Mouse (Mus musculus) spleen, postnatal 4 days (tissue): ENCODE results near the gene Gm14569.

Source experiments
- DNase-seq, 2 experiments: peaks; one replicate each; pipeline ENCODE4 v3.0.0; 2022; ENCODE audit warnings: low spot score in 2 of 2

Gm14569 gene

GRCm38 (mm10) chrX:36491730-36492129 lies at the start of gene Gm14569:
Gm14569 (minus strand) TSS chrX:36491830.
- no peak for DNase-seq

GRCm38 (mm10) chrX:36534514-36534913 lies 42.9 kb upstream of the Gm14569 start:
- DNase-seq = peak; percentile 42 to 73

GRCm38 (mm10) chrX:36533744-36534143 lies 42.1 kb upstream of the Gm14569 start:
- no peak for DNase-seq

GRCm38 (mm10) chrX:36530251-36530650 lies 38.6 kb upstream of the Gm14569 start:
- no peak for DNase-seq

GRCm38 (mm10) chrX:36523729-36524128 lies 32.1 kb upstream of the Gm14569 start:
- peak in 1 of 2 experiments; percentile 23 for DNase-seq

GRCm38 (mm10) chrX:36513726-36514125 lies 22.1 kb upstream of the Gm14569 start:
- DNase-seq = no peak

GRCm38 (mm10) chrX:36513231-36513630 lies 21.6 kb upstream of the Gm14569 start:
- no peak for DNase-seq

GRCm38 (mm10) chrX:36506863-36507262 lies 15.2 kb upstream of the Gm14569 start:
- no peak for DNase-seq

- DNase-seq = no peak
Measured at GRCm38 (mm10) chrX:36489506-36489905, 2.1 kb downstream of the Gm14569 start.

GRCm38 (mm10) chrX:36487996-36488395 lies 3.6 kb downstream of the Gm14569 start:
- DNase-seq = no peak

GRCm38 (mm10) chrX:36474873-36475272 lies 16.8 kb downstream of the Gm14569 start:
- DNase-seq = no peak

- DNase-seq = peak in 1 of 2 experiments; percentile 11
Measured at GRCm38 (mm10) chrX:36474103-36474751, 17.4 kb downstream of the Gm14569 start.

GRCm38 (mm10) chrX:36456031-36456430 lies 35.6 kb downstream of the Gm14569 start:
- DNase-seq = peak; percentile 12 to 70

GRCm38 (mm10) chrX:36437932-36438331 lies 53.7 kb downstream of the Gm14569 start:
- DNase-seq = no peak

GRCm38 (mm10) chrX:36434993-36435392 lies 56.6 kb downstream of the Gm14569 start:
- no peak for DNase-seq

GRCm38 (mm10) chrX:36419153-36419552 lies 72.5 kb downstream of the Gm14569 start:
- DNase-seq = no peak

- no peak for DNase-seq
Measured at GRCm38 (mm10) chrX:36402316-36402715, 89.3 kb downstream of the Gm14569 start.

GRCm38 (mm10) chrX:36400980-36401379 lies 90.7 kb downstream of the Gm14569 start, which contains the start of gene Gm6268:
Gm6268 (plus strand) TSS chrX:36401280.
- no peak for DNase-seq

GRCm38 (mm10) chrX:36393279-36393678 lies 98.4 kb downstream of the Gm14569 start:
- no peak for DNase-seq

GRCm38 (mm10) chrX:36392672-36393071 lies 99.0 kb downstream of the Gm14569 start:
- no peak for DNase-seq

GRCm38 (mm10) chrX:36390503-36390902 lies 101.1 kb downstream of the Gm14569 start:
- no peak for DNase-seq

- no peak for DNase-seq
Measured at GRCm38 (mm10) chrX:36389971-36390370, 101.7 kb downstream of the Gm14569 start.

- DNase-seq = no peak
Measured at GRCm38 (mm10) chrX:36385340-36385739, 106.3 kb downstream of the Gm14569 start.
